Mouse (Mus musculus) cerebellum, adult 2 months (tissue): ENCODE data around the gene Ski. TPM values are rescaled to one million over a fixed set of nuclear protein-coding genes. Genes with fewer than 3 reads are reported as not detected.

Experiments
- DNase-seq, 2 experiments: peaks; one replicate each; pipeline ENCODE4 v3.0.0; 2021
- H3K27ac ChIP-seq: fragments of 200-500 bp; 2 replicates; pipeline ENCODE4 v1.5.1; 2012; ENCODE audit warnings: low read length, control low read depth, inconsistent platforms; ENCODE audit not compliant: insufficient read depth
- H3K27me3 ChIP-seq: fragments of 200-500 bp; 2 replicates; pipeline ENCODE4 v1.6.1; 2012; ENCODE audit warnings: inconsistent platforms, mild to moderate bottlenecking, low read length, moderate library complexity; ENCODE audit not compliant: control insufficient read depth, insufficient read depth
- H3K4me1 ChIP-seq: fragments of 200-500 bp; 2 replicates; pipeline ENCODE4 v1.6.1; 2011; ENCODE audit warnings: low read length; ENCODE audit not compliant: control insufficient read depth, insufficient read depth
- H3K4me3 ChIP-seq: fragments of 200-500 bp; replicated peaks from 2 replicates; pipeline ENCODE3; 2011; ENCODE audit warnings: mild to moderate bottlenecking, low read depth, low read length, control low read depth; ENCODE audit not compliant: insufficient read depth
- CTCF ChIP-seq: fragments of 200-500 bp; IDR thresholded peaks from 2 replicates; pipeline ENCODE4 v1.5.1; 2011; ENCODE audit warnings: low read depth, mild to moderate bottlenecking, control low read depth, low read length, moderate library complexity, borderline replicate concordance; ENCODE audit not compliant: insufficient read depth
- POLR2A ChIP-seq: fragments of 200-500 bp; IDR thresholded peaks from 2 replicates; pipeline ENCODE4 v1.6.1; 2011; ENCODE audit warnings: low read length, control low read depth, borderline replicate concordance; ENCODE audit not compliant: insufficient read depth
- WGBS: fragments of 180-500 bp; shearing (Covaris S2); methylation state at CpG from one replicate; pipeline ENCODE4 v1.1.7; 2018; 5-methylcytosine and 5-hydroxymethylcytosine counted together
- polyA plus RNA-seq: library from polyadenylated mRNA; depleted of rRNA; stranded (reverse); fragments of >200 nt; gene quantifications from 2 replicates; pipeline ENCODE4 v1.2.3, GENCODE M21; 2012

Gene Ski
- polyA plus RNA-seq, 1 experiment = 87.2 TPM

- Histone ChIP-seq H3K27ac (0 out of 2 replicates have a peak overlapping the region, but pooled peaks have one; percentile 26), H3K27me3 (no peaks in the 10 kb centered on the region), H3K4me1 (peaks cover 68% of the 10 kb centered on the region), H3K4me3 (peak overlapping the region; percentile 60)
- DNase-seq = no peak
- TF ChIP-seq POLR2A (no peak), CTCF (no peak)
- 8% methylated on average over 10 of the region's 10 CpGs for whole genome bisulfite sequencing
These were observed 7.6 kb downstream of the Ski start for GRCm38 (mm10) chr4:155214793-155215192.

- no peak for TF ChIP-seq CTCF
- TF ChIP-seq POLR2A = no peak
- Histone ChIP-seq H3K4me1 (peaks cover 74% of the 10 kb centered on the region), H3K27ac (0 out of 2 replicates have a peak overlapping the region, but pooled peaks have one; percentile 1)
These were observed 8.2 kb downstream of the Ski start for GRCm38 (mm10) chr4:155214188-155214587.

GRCm38 (mm10) chr4:155213752-155214054, 8.7 kb downstream of the Ski start:
- H3K27me3 ChIP-seq = no peaks in the 10 kb centered on the region
- WGBS = 6% methylated on average over 6 of the region's 6 CpGs
- no peak for DNase-seq
- 0 out of 2 replicates have a peak overlapping the region, but pooled peaks have one; percentile 1 for H3K27ac ChIP-seq
- H3K4me1 ChIP-seq = peaks cover 78% of the 10 kb centered on the region
- TF ChIP-seq POLR2A (no peak), CTCF (no peak)
- peak overlapping the region; percentile 14 for H3K4me3 ChIP-seq

More at GRCm38 (mm10) chr4:155214188-155214587, 8.2 kb downstream of the Ski start:
- no peak for DNase-seq
- WGBS = 6% methylated on average over 6 of the region's 6 CpGs
- peak overlapping the region; percentile 14 for H3K4me3 ChIP-seq
- H3K27me3 ChIP-seq = no peaks in the 10 kb centered on the region

GRCm38 (mm10) chr4:155213052-155213751, 9.2 kb downstream of the Ski start:
- WGBS = 11% methylated on average over 9 of the region's 9 CpGs
- Histone ChIP-seq H3K27me3 (no peaks in the 10 kb centered on the region), H3K4me3 (peak overlapping the region; percentile 42), H3K27ac (0 out of 2 replicates have a peak overlapping the region, but pooled peaks have one; percentile 7), H3K4me1 (peaks cover 83% of the 10 kb centered on the region)
- TF ChIP-seq CTCF = no peak
- TF ChIP-seq POLR2A = no peak
- DNase-seq = peak; percentile 74 to 82

- Histone ChIP-seq H3K4me1 (peaks cover 91% of the 10 kb centered on the region), H3K27ac (no peak overlapping the region), H3K27me3 (no peaks in the 10 kb centered on the region), H3K4me3 (no peak overlapping the region)
- TF ChIP-seq POLR2A = no peak
- no peak for TF ChIP-seq CTCF
- no peak for DNase-seq
- WGBS = 25% methylated on average over 5 of the region's 5 CpGs
These were observed 12.9 kb downstream of the Ski start for GRCm38 (mm10) chr4:155209494-155209893.

GRCm38 (mm10) chr4:155209079-155209478, 13.3 kb downstream of the Ski start:
- no peak overlapping the region for H3K4me3 ChIP-seq
- peaks cover 88% of the 10 kb centered on the region for H3K4me1 ChIP-seq
- H3K27me3 ChIP-seq = no peaks in the 10 kb centered on the region
- no peak overlapping the region for H3K27ac ChIP-seq
- TF ChIP-seq CTCF (no peak), POLR2A (no peak)
- no peak for DNase-seq

- TF ChIP-seq CTCF (no peak), POLR2A (no peak)
- Histone ChIP-seq H3K4me3 (no peak overlapping the region), H3K27me3 (no peaks in the 10 kb centered on the region), H3K27ac (no peak overlapping the region), H3K4me1 (peaks cover 85% of the 10 kb centered on the region)
- DNase-seq = peak in 1 of 2 experiments; percentile 66
- WGBS = 11% methylated on average over 7 of the region's 7 CpGs
These were observed 13.8 kb downstream of the Ski start for GRCm38 (mm10) chr4:155208613-155209012.

GRCm38 (mm10) chr4:155207841-155208240, 14.6 kb downstream of the Ski start:
- H3K27me3 ChIP-seq = no peaks in the 10 kb centered on the region
- WGBS = 31% methylated on average over 3 of the region's 3 CpGs
- no peak overlapping the region for H3K4me3 ChIP-seq
- TF ChIP-seq CTCF (no peak), POLR2A (no peak)
- H3K4me1 ChIP-seq = peaks cover 86% of the 10 kb centered on the region
- no peak for DNase-seq
- no peak overlapping the region for H3K27ac ChIP-seq
